Mouse (Mus musculus) limb, embryonic 15.5 days (tissue): ENCODE measurements at regions not wholly inside any gene's neighbourhood (a gene's known extent, or its start where the extent isn't known, plus 50 kb on each side); places are given as distances from the start of the nearest gene placed in this dataset.

Source experiments
- ATAC-seq: fragments of 200-750 bp; cut with Nextera tagmentation; 2 replicates; pipeline ENCODE4 v1.8.0; 2017; ENCODE audit warnings: low read depth, moderate TSS enrichment; ENCODE audit not compliant: insufficient number of reproducible peaks, low FRiP score, low TSS enrichment
- H3K27ac ChIP-seq: fragments of 300-500 bp; sonication (generic); 2 replicates; pipeline ENCODE4 v1.5.1; 2015; ENCODE audit warnings: moderate library complexity, mild to moderate bottlenecking, inconsistent platforms
- H3K27me3 ChIP-seq: fragments of 300-500 bp; sonication (generic); 2 replicates; pipeline ENCODE4 v1.6.1; 2015; ENCODE audit warnings: inconsistent platforms
- H3K36me3 ChIP-seq: fragments of 300-500 bp; sonication (generic); 2 replicates; pipeline ENCODE4 v1.6.1; 2015; ENCODE audit warnings: inconsistent platforms
- H3K4me1 ChIP-seq: fragments of 300-500 bp; sonication (generic); 2 replicates; pipeline ENCODE4 v1.6.1; 2015; ENCODE audit warnings: inconsistent platforms
- H3K4me2 ChIP-seq: fragments of 300-500 bp; sonication (generic); 2 replicates; pipeline ENCODE4 v1.6.1; 2015; ENCODE audit warnings: mild to moderate bottlenecking, inconsistent platforms
- H3K4me3 ChIP-seq: fragments of 300-500 bp; sonication (generic); 2 replicates; pipeline ENCODE4 v1.5.1; 2015; ENCODE audit warnings: mild to moderate bottlenecking, inconsistent platforms
- H3K9ac ChIP-seq: fragments of 300-500 bp; sonication (generic); 2 replicates; pipeline ENCODE4 v1.6.1; 2015; ENCODE audit warnings: inconsistent platforms
- H3K9me3 ChIP-seq: fragments of 300-500 bp; sonication (generic); 2 replicates; pipeline ENCODE4 v1.6.1; 2016; ENCODE audit warnings: inconsistent platforms
- WGBS: fragments of 180-500 bp; shearing (Covaris S2); methylation state at CpG from one replicate; pipeline ENCODE4 v1.1.7; 2015; 5-methylcytosine and 5-hydroxymethylcytosine counted together

- Histone ChIP-seq H3K9me3 (no peaks in the 10 kb centered on the region), H3K27me3 (no peaks in the 10 kb centered on the region), H3K36me3 (no peaks in the 10 kb centered on the region), H3K27ac (peak overlapping the region; percentile 60), H3K4me2 (no peak overlapping the region), H3K9ac (no peak overlapping the region), H3K4me1 (peaks cover 26% of the 10 kb centered on the region), H3K4me3 (no peak overlapping the region)
- WGBS = 5% methylated on average over 3 of the region's 3 CpGs
- peak; percentile 35; the same call in 1 of the 2 replicates for ATAC-seq
Measured at GRCm38 (mm10) chr13:3729926-3730698, 74.0 kb downstream of the Calml3 start.

GRCm38 (mm10) chr13:3728888-3729287 is 75.2 kb downstream of the Calml3 start:
- Histone ChIP-seq H3K9me3 (no peaks in the 10 kb centered on the region), H3K4me3 (no peak overlapping the region), H3K4me2 (no peak overlapping the region), H3K9ac (no peak overlapping the region), H3K27me3 (no peaks in the 10 kb centered on the region), H3K36me3 (no peaks in the 10 kb centered on the region), H3K27ac (no peak overlapping the region), H3K4me1 (peaks cover 36% of the 10 kb centered on the region)
- no peak for ATAC-seq
- WGBS = 80% methylated on average over 3 of the region's 3 CpGs

- Histone ChIP-seq H3K36me3 (no peaks in the 10 kb centered on the region), H3K4me2 (no peak overlapping the region), H3K9ac (no peak overlapping the region), H3K27ac (peak overlapping the region; percentile 59; the same call in 1 of the 2 replicates), H3K9me3 (no peaks in the 10 kb centered on the region), H3K27me3 (no peaks in the 10 kb centered on the region), H3K4me3 (no peak overlapping the region), H3K4me1 (peaks cover 41% of the 10 kb centered on the region)
- peak; percentile 76 for ATAC-seq
- WGBS = 32% methylated on average over 5 of the region's 5 CpGs
Measured at GRCm38 (mm10) chr13:3726331-3726781, 77.8 kb downstream of the Calml3 start.

- peak overlapping the region; percentile 59; the same call in 1 of the 2 replicates for H3K27ac ChIP-seq
- 72% methylated on average over 3 of the region's 3 CpGs for WGBS
Measured at GRCm38 (mm10) chr13:3725803-3726202, 78.3 kb downstream of the Calml3 start.

GRCm38 (mm10) chr13:3724313-3724712 is 79.8 kb downstream of the Calml3 start:
- H3K4me1 ChIP-seq = peaks cover 29% of the 10 kb centered on the region
- H3K9ac ChIP-seq = no peak overlapping the region
- peak overlapping the region; percentile 69 for H3K27ac ChIP-seq
- 49% methylated on average over 3 of the region's 3 CpGs for WGBS
- H3K36me3 ChIP-seq = no peaks in the 10 kb centered on the region
- H3K9me3 ChIP-seq = no peaks in the 10 kb centered on the region
- no peak overlapping the region for H3K4me2 ChIP-seq
- ATAC-seq = peak; percentile 38; the same call in 1 of the 2 replicates
- no peak overlapping the region for H3K4me3 ChIP-seq
- H3K27me3 ChIP-seq = no peaks in the 10 kb centered on the region

More at GRCm38 (mm10) chr13:3725803-3726202, 78.3 kb downstream of the Calml3 start:
- no peak for ATAC-seq
- H3K4me3 ChIP-seq = no peak overlapping the region
- no peak overlapping the region for H3K9ac ChIP-seq
- H3K36me3 ChIP-seq = no peaks in the 10 kb centered on the region
- no peak overlapping the region for H3K4me2 ChIP-seq
- H3K27me3 ChIP-seq = no peaks in the 10 kb centered on the region
- no peaks in the 10 kb centered on the region for H3K9me3 ChIP-seq
- H3K4me1 ChIP-seq = peaks cover 36% of the 10 kb centered on the region

- H3K27me3 ChIP-seq = no peaks in the 10 kb centered on the region
- H3K9me3 ChIP-seq = no peaks in the 10 kb centered on the region
- ATAC-seq = no peak
- no peak overlapping the region for H3K4me3 ChIP-seq
- H3K4me2 ChIP-seq = no peak overlapping the region
- H3K36me3 ChIP-seq = no peaks in the 10 kb centered on the region
- WGBS = 72% methylated on average over 5 of the region's 5 CpGs
- peaks cover 29% of the 10 kb centered on the region for H3K4me1 ChIP-seq
- peak overlapping the region; percentile 69 for H3K27ac ChIP-seq
- H3K9ac ChIP-seq = no peak overlapping the region
Measured at GRCm38 (mm10) chr13:3723458-3724143, 80.5 kb downstream of the Calml3 start.

GRCm38 (mm10) chr13:3715019-3715418 is 81.2 kb downstream of the Asb13 start:
- 52% methylated on average over 4 of the region's 4 CpGs for WGBS
- peaks cover 21% of the 10 kb centered on the region for H3K4me1 ChIP-seq
- no peak overlapping the region for H3K4me3 ChIP-seq
- H3K4me2 ChIP-seq = no peak overlapping the region
- no peaks in the 10 kb centered on the region for H3K36me3 ChIP-seq
- no peaks in the 10 kb centered on the region for H3K9me3 ChIP-seq
- peak; percentile 61; the same call in 1 of the 2 replicates for ATAC-seq
- H3K9ac ChIP-seq = no peak overlapping the region
- peak overlapping the region; percentile 73 for H3K27ac ChIP-seq
- no peaks in the 10 kb centered on the region for H3K27me3 ChIP-seq

GRCm38 (mm10) chr13:3712497-3713160 is 78.8 kb downstream of the Asb13 start:
- Histone ChIP-seq H3K9me3 (no peaks in the 10 kb centered on the region), H3K4me1 (peaks cover 35% of the 10 kb centered on the region), H3K27ac (peak overlapping the region; percentile 33), H3K27me3 (no peaks in the 10 kb centered on the region), H3K4me2 (peak overlapping the region; percentile 22; the same call in 1 of the 2 replicates), H3K9ac (no peak overlapping the region), H3K4me3 (no peak overlapping the region), H3K36me3 (no peaks in the 10 kb centered on the region)
- ATAC-seq = peak; percentile 52
- 14% methylated on average over 15 of the region's 19 CpGs for WGBS

- ATAC-seq = no peak
- H3K4me2 ChIP-seq = no peak overlapping the region
- no peaks in the 10 kb centered on the region for H3K27me3 ChIP-seq
- H3K4me3 ChIP-seq = no peak overlapping the region
- no peak overlapping the region for H3K9ac ChIP-seq
- H3K9me3 ChIP-seq = no peaks in the 10 kb centered on the region
- H3K36me3 ChIP-seq = no peaks in the 10 kb centered on the region
- peak overlapping the region; percentile 33 for H3K27ac ChIP-seq
- H3K4me1 ChIP-seq = peaks cover 35% of the 10 kb centered on the region
- WGBS = 26% methylated on average over 3 of the region's 3 CpGs
Measured at GRCm38 (mm10) chr13:3712088-3712487, 78.3 kb downstream of the Asb13 start.

- peaks cover 31% of the 10 kb centered on the region for H3K4me1 ChIP-seq
- H3K9ac ChIP-seq = no peak overlapping the region
- no peaks in the 10 kb centered on the region for H3K9me3 ChIP-seq
- no peaks in the 10 kb centered on the region for H3K36me3 ChIP-seq
- no peak overlapping the region for H3K4me3 ChIP-seq
- ATAC-seq = no peak
- H3K27ac ChIP-seq = peak overlapping the region; percentile 81
- H3K4me2 ChIP-seq = no peak overlapping the region
- whole genome bisulfite sequencing = 51% methylated on average over 7 of the region's 7 CpGs
- H3K27me3 ChIP-seq = no peaks in the 10 kb centered on the region
Measured at GRCm38 (mm10) chr13:3709982-3710618, 76.3 kb downstream of the Asb13 start.

GRCm38 (mm10) chr13:3708896-3709631 is 75.2 kb downstream of the Asb13 start:
- H3K4me3 ChIP-seq = 0 out of 2 replicates have a peak overlapping the region, but pooled peaks have one; percentile 0
- H3K4me2 ChIP-seq = peak overlapping the region; percentile 25
- peak overlapping the region; percentile 81 for H3K27ac ChIP-seq
- peaks cover 25% of the 10 kb centered on the region for H3K4me1 ChIP-seq
- WGBS = 23% methylated on average over 14 of the region's 14 CpGs
- no peaks in the 10 kb centered on the region for H3K36me3 ChIP-seq
- no peaks in the 10 kb centered on the region for H3K27me3 ChIP-seq
- H3K9ac ChIP-seq = no peak overlapping the region
- ATAC-seq = peak; percentile 92
- H3K9me3 ChIP-seq = no peaks in the 10 kb centered on the region
